Mouse (Mus musculus) stomach, embryonic 16.5 days (tissue): ENCODE measurements around the gene Sult3a1. TPM values are rescaled to one million over a fixed set of nuclear protein-coding genes. Genes with fewer than 3 reads are reported as not detected.
"Not testable (repeated sequence)": the region's sequence is repeated elsewhere in the genome, so short reads cannot be mapped to it uniquely, and the experiment has no call there.

ENCODE experiments used
- ATAC-seq: fragments of 200-750 bp; cut with Nextera tagmentation; 2 replicates; pipeline ENCODE4 v1.8.0; 2017; ENCODE audit warnings: moderate number of reproducible peaks, moderate TSS enrichment; ENCODE audit not compliant: insufficient read depth, low FRiP score
- H3K27ac ChIP-seq: fragments of 300-500 bp; sonication (generic); 2 replicates; pipeline ENCODE4 v1.5.1; 2014; ENCODE audit warnings: low read length
- H3K27me3 ChIP-seq: fragments of 300-500 bp; sonication (generic); 2 replicates; pipeline ENCODE4 v1.6.1; 2014; ENCODE audit warnings: low read length, control low read depth, mixed read lengths; ENCODE audit not compliant: control insufficient read depth, insufficient read depth
- H3K36me3 ChIP-seq: fragments of 300-500 bp; sonication (generic); 2 replicates; pipeline ENCODE4 v1.6.1; 2014; ENCODE audit warnings: low read length; ENCODE audit not compliant: control insufficient read depth, insufficient read depth
- H3K4me1 ChIP-seq: fragments of 300-500 bp; sonication (generic); 2 replicates; pipeline ENCODE4 v1.6.1; 2014; ENCODE audit warnings: low read length, control low read depth, mixed read lengths; ENCODE audit not compliant: control insufficient read depth, insufficient read depth
- H3K4me2 ChIP-seq: fragments of 300-500 bp; sonication (generic); 2 replicates; pipeline ENCODE4 v1.6.1; 2014; ENCODE audit warnings: low read depth, low read length, mixed read lengths
- H3K4me3 ChIP-seq: fragments of 300-500 bp; sonication (generic); replicated peaks from 2 replicates; pipeline ENCODE4 v1.5.1; 2014; ENCODE audit warnings: mild to moderate bottlenecking, low read length
- H3K9ac ChIP-seq: fragments of 300-500 bp; sonication (generic); 2 replicates; pipeline ENCODE4 v1.6.1; 2014; ENCODE audit warnings: low read length
- H3K9me3 ChIP-seq: fragments of 300-500 bp; sonication (generic); replicated peaks from 2 replicates; pipeline ENCODE4 v1.6.1; 2016; ENCODE audit warnings: low read length, control low read depth; ENCODE audit not compliant: control insufficient read depth
- WGBS: fragments of 180-500 bp; shearing (Covaris S2); extraction: QIAGEN DNeasy Blood & Tissue Kit; methylation state at CpG from one replicate; pipeline ENCODE4 v1.1.7; 2014; 5-methylcytosine and 5-hydroxymethylcytosine counted together
- polyA plus RNA-seq: library from polyadenylated mRNA; unstranded; fragments of >200 nt; fragmentation: Nextera tagmentation; extraction: Ambion mirVana; gene quantifications from 2 replicates; pipeline ENCODE4 v1.2.1, GENCODE M21; 2015

Sult3a1 gene
- polyA plus RNA-seq, 1 experiment from 2014 or later = not detected

DNA sequence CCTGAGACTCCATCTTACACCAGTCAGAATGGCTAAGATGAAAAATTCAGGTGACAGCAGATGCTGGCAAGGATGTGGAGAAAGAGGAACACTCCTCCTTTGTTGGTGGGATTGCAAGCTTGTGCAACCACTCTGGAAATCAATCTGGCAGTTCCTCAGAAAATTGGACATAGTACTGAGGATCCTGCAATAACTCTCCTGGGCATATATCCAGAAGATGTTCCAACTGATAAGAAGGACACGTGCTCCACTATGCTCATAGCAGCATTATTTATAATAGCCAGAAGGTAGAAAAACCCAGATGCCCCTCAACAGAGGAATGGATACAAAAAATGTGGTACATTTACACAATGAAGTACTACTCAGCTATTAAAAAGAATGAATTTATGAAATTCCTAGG, 44.0 kb downstream of the Sult3a1 start:
- H3K9me3 ChIP-seq, H3K27me3 ChIP-seq, H3K4me2 ChIP-seq, ATAC-seq, H3K9ac ChIP-seq, H3K27ac ChIP-seq, H3K36me3 ChIP-seq, H3K4me3 ChIP-seq, H3K4me1 ChIP-seq: not testable (repeated sequence)
- WGBS = 80% methylated on average over 1 of the region's 1 CpGs

DNA sequence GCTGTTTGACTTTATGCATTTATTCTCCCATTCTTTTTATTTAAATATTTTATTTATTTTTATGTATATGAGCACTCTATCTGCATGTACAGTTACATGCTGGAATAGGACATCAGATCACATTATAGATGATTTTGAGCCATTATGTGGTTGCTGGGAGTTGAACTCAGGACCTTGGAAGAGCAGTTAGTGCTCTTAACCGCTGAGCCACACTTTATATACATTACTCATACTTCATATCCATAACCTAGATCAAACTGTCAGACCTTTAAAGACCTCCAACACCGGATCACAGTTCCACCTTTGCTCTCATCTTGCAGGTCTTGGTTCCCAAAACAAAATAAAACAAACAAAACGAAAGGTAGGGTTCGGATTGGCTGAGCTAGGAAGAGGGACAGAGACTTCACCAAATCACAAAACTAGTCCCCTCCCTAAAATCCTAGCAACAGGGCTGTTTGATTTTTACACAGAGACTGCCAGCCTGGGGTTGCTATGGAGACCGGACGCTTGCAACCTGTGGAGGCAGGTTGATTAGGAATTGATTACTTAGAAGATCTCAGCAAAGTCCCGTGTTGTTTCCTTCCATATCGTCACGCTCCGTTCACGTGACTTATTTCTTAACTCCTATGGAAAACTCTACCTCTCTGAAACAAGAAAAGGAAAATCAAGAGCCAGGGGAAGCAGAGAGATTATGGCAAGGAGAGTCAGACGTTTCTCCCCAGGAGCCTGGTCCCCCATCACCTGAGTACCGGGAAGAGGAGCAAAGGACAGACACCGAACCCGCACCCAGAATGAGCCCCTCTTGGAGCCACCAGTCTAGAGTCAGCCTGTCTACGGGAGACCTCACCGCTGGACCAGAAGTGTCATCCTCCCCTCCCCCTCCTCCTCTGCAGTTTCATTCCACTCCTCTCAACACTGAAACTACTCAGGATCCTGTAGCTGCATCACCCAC, 47.3 kb downstream of the Sult3a1 start, which contains the start of gene Rsph4a:
Gene Rsph4a (plus strand): TSS at position 582 of the 952 bp plus-strand sequence.
- peak within 1 kb of the TSS; percentile 42 for H3K4me3 ChIP-seq
- no peaks in the 10 kb centered on the region for H3K27me3 ChIP-seq
- ATAC-seq = peak; percentile 77; the same call in 1 of the 2 replicates
- WGBS = 5% methylated on average over 17 of the region's 17 CpGs
- peak within 1 kb of the TSS; percentile 67 for H3K4me2 ChIP-seq
- H3K9ac ChIP-seq = peak within 1 kb of the TSS; percentile 33; the same call in 1 of the 2 replicates
- H3K4me1 ChIP-seq = no peaks in the 10 kb centered on the region; the same call in 1 of the 2 replicates
- H3K36me3 ChIP-seq = no peaks in the 10 kb centered on the region
- no peaks in the 10 kb centered on the region for H3K9me3 ChIP-seq
- no peak within 1 kb of the TSS for H3K27ac ChIP-seq

DNA sequence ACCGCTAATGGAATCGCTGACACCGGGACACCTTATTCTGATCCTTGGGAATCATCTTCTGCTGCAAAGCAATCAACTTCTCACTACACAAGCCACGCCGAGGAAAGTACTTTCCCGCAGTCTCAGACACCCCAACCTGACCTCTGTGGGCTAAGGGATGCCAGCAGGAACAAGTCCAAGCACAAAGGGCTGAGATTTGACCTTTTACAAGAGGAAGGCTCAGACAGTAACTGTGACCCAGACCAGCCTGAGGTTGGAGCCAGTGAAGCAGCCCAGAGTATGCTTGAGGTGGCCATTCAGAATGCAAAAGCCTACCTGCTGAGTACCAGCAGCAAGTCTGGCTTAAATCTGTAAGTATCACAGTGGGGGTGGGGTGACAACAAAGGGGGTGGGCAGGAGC, 48.0 kb downstream of the Sult3a1 start:
- Histone ChIP-seq H3K4me2 (peak overlapping the region; percentile 67), H3K9ac (no peak overlapping the region; the same call in 1 of the 2 replicates), H3K27me3 (no peaks in the 10 kb centered on the region), H3K27ac (no peak overlapping the region), H3K4me1 (no peaks in the 10 kb centered on the region; the same call in 1 of the 2 replicates), H3K9me3 (no peaks in the 10 kb centered on the region), H3K36me3 (no peaks in the 10 kb centered on the region), H3K4me3 (peak overlapping the region; percentile 42)
- WGBS = 4% methylated on average over 6 of the region's 6 CpGs
- ATAC-seq = no peak

Other genes with a start within 250 kb of the Sult3a1 start
- 0.49 and 0.65 TPM in 2 replicates for gene Clvs2, start 233.0 kb upstream of the Sult3a1 start, polyA plus RNA-seq
- gene Sult3a2, start 71.0 kb upstream of the Sult3a1 start, polyA plus RNA-seq = not detected in 2 replicates
- 0.08 and 0.14 TPM in 2 replicates for gene Rsph4a, start 47.4 kb downstream of the Sult3a1 start, polyA plus RNA-seq
- 17.7 and 20.7 TPM in 2 replicates for gene Zup1, start 93.5 kb downstream of the Sult3a1 start, polyA plus RNA-seq
- gene Rwdd1, start 161.9 kb downstream of the Sult3a1 start, polyA plus RNA-seq = 88.3 and 109 TPM in 2 replicates
- gene Trappc3l, start 179.9 kb downstream of the Sult3a1 start, polyA plus RNA-seq = not detected in 2 replicates
- not detected in 2 replicates for gene Calhm4, start 186.6 kb downstream of the Sult3a1 start, polyA plus RNA-seq
- gene Calhm5, start 238.8 kb downstream of the Sult3a1 start, polyA plus RNA-seq = 1.6 and 2.2 TPM in 2 replicates